Mouse (Mus musculus) lung, postnatal 0 days (tissue): Measurements from ENCODE around the gene Crtc2.

Source experiments
- CTCF ChIP-seq: IDR thresholded peaks from 2 replicates; pipeline ENCODE4 v1.5.1; 2016; ENCODE audit warnings: antibody characterized with exemption, mild to moderate bottlenecking
- EP300 ChIP-seq: IDR thresholded peaks from 2 replicates; pipeline ENCODE4 v1.6.1; 2016; ENCODE audit warnings: antibody characterized with exemption, mild to moderate bottlenecking, control low read depth

DNA sequence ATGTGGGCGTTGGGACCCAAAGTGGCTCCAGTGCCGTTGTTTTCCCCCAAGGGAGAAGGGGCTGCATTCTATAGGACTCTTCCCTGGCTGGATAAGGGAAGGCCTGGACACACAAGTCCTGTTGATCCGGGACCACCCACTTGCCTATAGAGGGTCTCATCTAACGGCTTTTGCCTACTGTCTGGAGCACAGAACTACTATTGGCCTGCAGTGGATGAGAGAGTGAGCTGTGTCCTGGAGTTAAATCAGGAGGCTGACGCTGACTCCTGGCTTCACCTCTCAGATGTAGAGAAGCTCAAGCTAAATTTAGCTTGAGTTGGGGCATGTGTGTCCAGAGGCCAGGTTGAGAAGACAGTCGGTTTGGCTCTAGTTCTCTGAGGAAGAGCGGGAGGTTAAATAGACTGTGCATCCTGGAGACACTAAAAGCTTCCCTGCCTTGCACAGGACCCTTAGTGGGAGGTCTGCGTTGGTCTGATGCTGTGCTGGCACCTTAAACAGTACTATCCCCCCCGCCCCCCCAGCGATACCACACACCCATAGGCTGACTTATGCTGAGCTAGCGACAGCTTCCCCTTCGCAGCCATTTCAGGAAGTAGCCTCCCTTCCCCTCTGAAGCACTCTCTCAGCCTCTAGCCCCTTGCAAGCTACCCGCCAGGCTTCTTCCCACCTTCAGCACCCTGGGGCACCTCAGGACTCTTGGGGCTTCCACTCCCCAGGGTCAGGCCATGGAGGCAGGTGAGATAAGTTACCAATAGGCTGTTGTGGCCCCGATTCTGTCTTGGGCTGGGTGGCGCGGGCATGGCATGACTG lies 12.2 kb downstream of the Crtc2 start:
- TF ChIP-seq CTCF (no peak), EP300 (no peak)
